Mouse (Mus musculus) liver, embryonic 14.5 days (tissue): ENCODE data around the gene Fras1.

ENCODE experiments used
- CTCF ChIP-seq: IDR thresholded peaks from 2 replicates; pipeline ENCODE4 v1.5.1; 2016; ENCODE audit warnings: antibody characterized with exemption, low read depth, control low read depth
- EP300 ChIP-seq: IDR thresholded peaks from 2 replicates; pipeline ENCODE4 v1.6.1; 2016; ENCODE audit warnings: antibody characterized with exemption, low read depth

DNA sequence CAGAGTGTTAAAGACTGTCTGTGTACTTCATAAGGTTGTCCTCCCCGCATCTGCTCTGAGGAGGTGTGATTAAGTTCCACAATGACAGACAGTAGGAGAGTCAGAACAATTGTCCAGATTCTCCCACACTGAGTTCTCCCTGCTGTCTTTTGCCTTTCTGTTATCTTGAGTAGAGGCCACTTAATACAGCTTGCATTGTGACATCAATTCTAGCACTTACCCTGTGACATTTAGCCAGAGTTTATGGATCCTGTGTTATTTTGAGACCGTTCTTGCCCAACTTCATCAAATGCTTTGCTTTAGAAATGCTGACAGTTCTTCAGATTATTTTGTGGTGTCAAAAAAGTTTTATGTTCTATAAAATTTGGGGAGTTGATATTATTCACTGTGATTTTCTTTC lies 81.5 kb downstream of the Fras1 start:
- TF ChIP-seq EP300 = no peak
- no peak for TF ChIP-seq CTCF
